Mouse (Mus musculus): Measurements from ENCODE around the gene Tfip11. TPM values are rescaled to one million over a fixed set of nuclear protein-coding genes. Genes with fewer than 3 reads are reported as not detected.

Gene Tfip11
- polyA plus RNA-seq, 1 experiment from 2014 or later, result 19.8 TPM

- H3K36me3 ChIP-seq (ENCODE audit: insufficient read depth, low read length), result no peaks in the 10 kb centered on the region
- H3K27ac ChIP-seq, result no peak overlapping the region
- no peak for DNase-seq (ENCODE audit: low spot score)
- peak overlapping the region; percentile 27; the same call in 1 of the 2 replicates for H3K4me2 ChIP-seq (ENCODE audit: low read length)
- no peaks in the 10 kb centered on the region for H3K27me3 ChIP-seq (ENCODE audit: insufficient read depth, low read length)
- no peak overlapping the region for H3K9ac ChIP-seq (ENCODE audit: low read depth, low read length)
- H3K9me3 ChIP-seq (replicated peaks; ENCODE audit: low read length), result no peaks in the 10 kb centered on the region
- WGBS, result 35% methylated on average over 8 of the region's 8 CpGs
- no peak overlapping the region for H3K4me3 ChIP-seq (replicated peaks; ENCODE audit: low read depth, low read length)
- no peak for ATAC-seq (replicated peaks; ENCODE audit: low FRiP score, low read depth)
- TF ChIP-seq CTCF (IDR thresholded peaks at IDR 0.05; ENCODE audit: low read depth), result no peak
- peaks cover 18% of the 10 kb centered on the region; the same call in 1 of the 2 replicates for H3K4me1 ChIP-seq (replicated peaks; ENCODE audit: insufficient read depth, low read length)
These were observed 36.9 kb upstream of the Tfip11 start for GRCm38 (mm10) chr5:112289236-112289635.

DNA sequence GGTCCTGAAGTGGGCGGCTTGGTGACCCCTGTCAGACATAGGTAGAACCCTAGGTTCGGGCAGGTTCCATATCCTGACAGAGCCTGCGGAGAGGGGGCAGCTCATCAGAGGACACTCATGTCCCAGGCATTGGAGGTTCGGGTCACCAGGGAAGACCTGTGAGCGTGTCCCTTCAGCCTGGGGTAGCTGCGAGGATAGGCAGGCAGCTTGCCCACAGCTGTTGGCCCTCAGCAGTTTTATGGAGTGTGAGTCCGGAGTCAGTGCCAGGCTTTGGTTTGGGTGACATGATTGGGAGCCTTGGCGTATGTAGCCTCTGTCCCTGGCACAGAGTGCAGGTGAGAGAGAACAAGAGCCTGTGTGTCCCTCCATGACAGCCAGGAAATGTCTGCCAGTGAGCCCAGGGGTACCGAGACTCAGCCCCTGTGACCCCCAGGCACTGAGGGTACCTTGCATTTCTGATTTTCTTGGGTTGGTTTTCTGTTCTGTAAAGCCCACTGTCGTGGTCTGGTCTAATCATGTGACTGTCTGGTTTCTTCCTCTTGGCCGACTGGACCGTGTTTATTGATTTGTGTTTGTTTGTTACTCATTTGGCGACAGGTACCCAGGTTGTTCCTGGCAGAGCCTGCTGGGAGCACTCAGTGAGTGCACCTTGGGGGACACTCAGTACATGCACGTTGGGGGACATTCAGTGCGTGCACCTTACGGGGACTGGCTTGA, 36.2 kb upstream of the Tfip11 start:
- Histone ChIP-seq H3K9me3 (replicated peaks; ENCODE audit: low read length) (no peaks in the 10 kb centered on the region), H3K36me3 (ENCODE audit: insufficient read depth, low read length) (no peaks in the 10 kb centered on the region), H3K27me3 (ENCODE audit: insufficient read depth, low read length) (no peaks in the 10 kb centered on the region), H3K4me2 (ENCODE audit: low read length) (peak overlapping the region; percentile 27; the same call in 1 of the 2 replicates), H3K4me1 (replicated peaks; ENCODE audit: insufficient read depth, low read length) (peaks cover 25% of the 10 kb centered on the region), H3K9ac (ENCODE audit: low read depth, low read length) (no peak overlapping the region), H3K27ac (no peak overlapping the region), H3K4me3 (replicated peaks; ENCODE audit: low read depth, low read length) (no peak overlapping the region)
- WGBS, result 56% methylated on average over 16 of the region's 16 CpGs
- no peak for TF ChIP-seq CTCF (IDR thresholded peaks at IDR 0.05; ENCODE audit: low read depth)
- no peak for ATAC-seq (replicated peaks; ENCODE audit: low FRiP score, low read depth)
- no peak for DNase-seq (ENCODE audit: low spot score)

- H3K4me3 ChIP-seq (replicated peaks; ENCODE audit: low read depth, low read length), result no peak overlapping the region
- no peak for TF ChIP-seq CTCF (IDR thresholded peaks at IDR 0.05; ENCODE audit: low read depth)
- no peaks in the 10 kb centered on the region for H3K27me3 ChIP-seq (ENCODE audit: insufficient read depth, low read length)
- ATAC-seq (replicated peaks; ENCODE audit: low FRiP score, low read depth) (no peak), DNase-seq (ENCODE audit: low spot score) (no peak)
- no peak overlapping the region for H3K4me2 ChIP-seq (ENCODE audit: low read length)
- no peaks in the 10 kb centered on the region for H3K9me3 ChIP-seq (replicated peaks; ENCODE audit: low read length)
- H3K36me3 ChIP-seq (ENCODE audit: insufficient read depth, low read length), result no peaks in the 10 kb centered on the region
- no peak overlapping the region for H3K9ac ChIP-seq (ENCODE audit: low read depth, low read length)
- 54% methylated on average over 8 of the region's 8 CpGs for WGBS
- H3K4me1 ChIP-seq (replicated peaks; ENCODE audit: insufficient read depth, low read length), result peaks cover 29% of the 10 kb centered on the region
- H3K27ac ChIP-seq, result no peak overlapping the region
These were observed 35.6 kb upstream of the Tfip11 start for GRCm38 (mm10) chr5:112290536-112290880.

- Histone ChIP-seq H3K4me2 (ENCODE audit: low read length) (no peak overlapping the region), H3K9ac (ENCODE audit: low read depth, low read length) (no peak overlapping the region), H3K9me3 (replicated peaks; ENCODE audit: low read length) (no peaks in the 10 kb centered on the region), H3K36me3 (ENCODE audit: insufficient read depth, low read length) (no peaks in the 10 kb centered on the region), H3K27ac (no peak overlapping the region), H3K4me3 (replicated peaks; ENCODE audit: low read depth, low read length) (no peak overlapping the region), H3K27me3 (ENCODE audit: insufficient read depth, low read length) (no peaks in the 10 kb centered on the region), H3K4me1 (replicated peaks; ENCODE audit: insufficient read depth, low read length) (peaks cover 29% of the 10 kb centered on the region)
- DNase-seq (ENCODE audit: low spot score) (no peak), ATAC-seq (replicated peaks; ENCODE audit: low FRiP score, low read depth) (0 out of 2 replicates have a peak, but pooled peaks have one; percentile 31)
- no peak for TF ChIP-seq CTCF (IDR thresholded peaks at IDR 0.05; ENCODE audit: low read depth)
- WGBS, result 33% methylated on average over 5 of the region's 5 CpGs
These were observed 34.3 kb upstream of the Tfip11 start for GRCm38 (mm10) chr5:112291866-112292265.

GRCm38 (mm10) chr5:112292343-112292980, 33.7 kb upstream of the Tfip11 start:
- H3K9ac ChIP-seq (ENCODE audit: low read depth, low read length), result no peak overlapping the region
- H3K4me3 ChIP-seq (replicated peaks; ENCODE audit: low read depth, low read length), result no peak overlapping the region
- peaks cover 29% of the 10 kb centered on the region for H3K4me1 ChIP-seq (replicated peaks; ENCODE audit: insufficient read depth, low read length)
- no peaks in the 10 kb centered on the region for H3K9me3 ChIP-seq (replicated peaks; ENCODE audit: low read length)
- H3K27me3 ChIP-seq (ENCODE audit: insufficient read depth, low read length), result no peaks in the 10 kb centered on the region
- no peak overlapping the region; the same call in 1 of the 2 replicates for H3K27ac ChIP-seq
- no peak for DNase-seq (ENCODE audit: low spot score)
- no peak for TF ChIP-seq CTCF (IDR thresholded peaks at IDR 0.05; ENCODE audit: low read depth)
- no peaks in the 10 kb centered on the region for H3K36me3 ChIP-seq (ENCODE audit: insufficient read depth, low read length)
- WGBS, result 70% methylated on average over 17 of the region's 17 CpGs
- no peak overlapping the region for H3K4me2 ChIP-seq (ENCODE audit: low read length)
- no peak for ATAC-seq (replicated peaks; ENCODE audit: low FRiP score, low read depth)

- Histone ChIP-seq H3K4me1 (replicated peaks; ENCODE audit: insufficient read depth, low read length) (peaks cover 21% of the 10 kb centered on the region), H3K27ac (no peak overlapping the region), H3K9me3 (replicated peaks; ENCODE audit: low read length) (no peaks in the 10 kb centered on the region), H3K9ac (ENCODE audit: low read depth, low read length) (no peak overlapping the region), H3K4me3 (replicated peaks; ENCODE audit: low read depth, low read length) (no peak overlapping the region), H3K36me3 (ENCODE audit: insufficient read depth, low read length) (no peaks in the 10 kb centered on the region), H3K27me3 (ENCODE audit: insufficient read depth, low read length) (no peaks in the 10 kb centered on the region), H3K4me2 (ENCODE audit: low read length) (no peak overlapping the region)
- no peak for ATAC-seq (replicated peaks; ENCODE audit: low FRiP score, low read depth)
- 50% methylated on average over 2 of the region's 2 CpGs for WGBS
- TF ChIP-seq CTCF (IDR thresholded peaks at IDR 0.05; ENCODE audit: low read depth), result no peak
- DNase-seq (ENCODE audit: low spot score), result no peak
These were observed 32.4 kb upstream of the Tfip11 start for GRCm38 (mm10) chr5:112293800-112294199.
